In the genomic region with DNA sequence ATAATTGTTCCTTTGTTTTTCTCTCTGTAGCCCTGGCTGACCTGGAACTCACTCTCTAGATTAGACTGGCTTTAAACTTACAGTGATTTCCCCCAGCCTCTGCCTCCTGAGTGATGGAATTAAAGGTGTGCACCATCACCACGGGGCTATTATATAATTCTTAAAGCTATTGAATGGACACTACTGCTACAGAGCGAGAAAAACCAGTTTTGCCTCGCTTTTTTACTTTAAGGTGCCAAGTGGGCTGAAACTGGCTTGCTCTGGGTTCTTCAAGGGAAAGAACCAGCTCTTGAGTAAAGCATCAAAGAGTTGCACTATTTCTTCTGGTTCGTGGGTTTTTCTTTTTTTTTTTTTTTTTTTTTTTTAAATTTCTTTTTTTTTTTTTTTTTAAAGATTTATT, we compare ENCODE assay signal across 29 mouse cellular contexts. TPM values are rescaled to one million over a fixed set of nuclear protein-coding genes. Genes with fewer than 3 reads are reported as not detected.
DNase-seq lines count a peak whose midpoint lies in the region; ATAC-seq and TF ChIP-seq lines count a peak whose summit lies in the region.
"Had no signal": no experiment of that assay in that cellular context is flagged by ENCODE, and none has a peak within 500 bp of the region (broad histone marks: within the 10 kb centered on the region; RNA-seq: fewer than 3 reads in every experiment).

No protein-coding gene starts in this region.

- WGBS in kidney, embryonic 14.5 days, result 75% methylated on average over 4 of the region's 4 CpGs
- 45% methylated on average over 4 of the region's 4 CpGs for WGBS in stomach, postnatal 0 days

- no peak for ATAC-seq in kidney, embryonic 14.5 days (ENCODE audit: low FRiP score, low TSS enrichment)
- ATAC-seq in inflammation-experienced regulatory T-cells, adult 6 months, result peak; percentile 68
- ATAC-seq in stomach, postnatal 0 days (ENCODE audit: low FRiP score, low TSS enrichment), result 0 out of 2 replicates have a peak, but pooled peaks have one; percentile 24
- ATAC-seq: midbrain, embryonic 13.5 days had no signal

- no peak overlapping the region for H3K9ac ChIP-seq in kidney, embryonic 14.5 days (ENCODE audit: low read depth, low read length)
- H3K9ac ChIP-seq in ES-E14 (ENCODE audit: insufficient read depth, low read depth, low read length, poor library complexity, severe bottlenecking), result no peak overlapping the region
- H3K9ac ChIP-seq in stomach, postnatal 0 days (ENCODE audit: low read length), result no peak overlapping the region
- H3K9ac ChIP-seq: heart, embryonic 12.5 days; hindbrain, embryonic 12.5 days; midbrain, embryonic 13.5 days; neural tube, embryonic 13.5 days had no signal

- H3K36me3 ChIP-seq in kidney, embryonic 14.5 days (ENCODE audit: control insufficient read depth, insufficient read depth, low read length), result no peaks in the 10 kb centered on the region
- no peaks in the 10 kb centered on the region for H3K36me3 ChIP-seq in ES-E14 (ENCODE audit: control insufficient read depth, insufficient read depth, low read length, poor library complexity, severe bottlenecking)
- no peaks in the 10 kb centered on the region for H3K36me3 ChIP-seq in stomach, postnatal 0 days (ENCODE audit: control insufficient read depth, insufficient read depth, low read length)
- H3K36me3 ChIP-seq: forebrain, embryonic 10.5 days; heart, embryonic 12.5 days; hindbrain, embryonic 12.5 days; midbrain, embryonic 13.5 days; neural tube, embryonic 13.5 days had no signal

- no peaks in the 10 kb centered on the region for H3K9me3 ChIP-seq in kidney, embryonic 14.5 days (ENCODE audit: control insufficient read depth, low read length)
- H3K9me3 ChIP-seq in ES-E14 (ENCODE audit: control insufficient read depth, insufficient read depth, low read depth, low read length), result no peaks in the 10 kb centered on the region
- H3K9me3 ChIP-seq in stomach, postnatal 0 days (ENCODE audit: control insufficient read depth, low read length), result no peaks in the 10 kb centered on the region
- H3K9me3 ChIP-seq: forebrain, embryonic 10.5 days; heart, embryonic 12.5 days; hindbrain, embryonic 12.5 days; midbrain, embryonic 13.5 days; neural tube, embryonic 13.5 days had no signal

- no peak for TF ChIP-seq CTCF in stomach, postnatal 0 days (IDR thresholded peaks at IDR 0.05; ENCODE audit: low read depth)

- TF ChIP-seq EP300 in stomach, postnatal 0 days (optimal IDR thresholded peaks at IDR 0.05), result no peak

- no peak overlapping the region for H3K27ac ChIP-seq in kidney, embryonic 14.5 days (ENCODE audit: low read depth, low read length)
- H3K27ac ChIP-seq in ES-E14 (ENCODE audit: insufficient read depth, low read depth, low read length, poor library complexity, severe bottlenecking), result peak overlapping the region; percentile 91; the same call in 1 of the 2 replicates
- no peak overlapping the region for H3K27ac ChIP-seq in stomach, postnatal 0 days (replicated peaks)
- H3K27ac ChIP-seq: forebrain, embryonic 10.5 days; hindbrain, embryonic 12.5 days; layer of hippocampus, adult 2 months; midbrain, embryonic 13.5 days; neural tube, embryonic 13.5 days had no signal

- H3K4me3 ChIP-seq in kidney, embryonic 14.5 days (ENCODE audit: low read length), result no peak overlapping the region
- no peak overlapping the region for H3K4me3 ChIP-seq in ES-E14 (ENCODE audit: insufficient read depth in 1 of 2, low read depth in 1 of 2, low read length in 2 of 2, poor library complexity in 1 of 2, severe bottlenecking in 1 of 2)
- no peak overlapping the region for H3K4me3 ChIP-seq in stomach, postnatal 0 days (ENCODE audit: low read depth, low read length)
- H3K4me3 ChIP-seq: forebrain, embryonic 10.5 days; heart, embryonic 12.5 days; hindbrain, embryonic 12.5 days; layer of hippocampus, adult 2 months; midbrain, embryonic 13.5 days; neural tube, embryonic 13.5 days had no signal

- 0 out of 2 replicates have a peak, but pooled peaks cover 4% of the 10 kb centered on the region for H3K4me1 ChIP-seq in kidney, embryonic 14.5 days (ENCODE audit: control insufficient read depth, insufficient read depth, low read length)
- H3K4me1 ChIP-seq in ES-E14 (ENCODE audit: control insufficient read depth in 2 of 2, insufficient read depth in 2 of 2, low read length in 2 of 2, poor library complexity in 1 of 2), result peaks cover 8% of the 10 kb centered on the region in 2 experiments; a peak in 2 of 4 replicates
- H3K4me1 ChIP-seq in stomach, postnatal 0 days (replicated peaks; ENCODE audit: control insufficient read depth, insufficient read depth), result no peaks in the 10 kb centered on the region
- H3K4me1 ChIP-seq: hindbrain, embryonic 12.5 days; midbrain, embryonic 13.5 days; neural tube, embryonic 13.5 days had no signal

- in situ Hi-C loops in ES-E14 (cut with MboI; ENCODE audit: low sequenced_read_pairs in 2 of 2, unreplicated experiment in 2 of 2), result no loop called here

- peak; percentile 24 for DNase-seq in kidney, postnatal 14 days
- DNase-seq in ES-E14 (ENCODE audit: low read depth, low spot score), result peak; percentile 63
- no peak for DNase-seq in stomach, postnatal 0 days (ENCODE audit: low spot score)
- DNase-seq in adrenal gland, postnatal 36 days, result no peak
- DNase-seq in left cerebral cortex, adult 8-10 months (ENCODE audit: low spot score in 2 of 2), result no peak
- DNase-seq: adrenal gland, adult 8-10 months; cerebellum, adult 11-12 months; cerebellum, postnatal 25 days; embryo, embryonic 11 days; heart, postnatal 14 days; left cerebral cortex, postnatal 4 days; liver; right cerebral cortex, adult 18-20 months; thymus, adult 18-20 months; thymus, postnatal 4 days had no signal

- no peak overlapping the region for H3K4me2 ChIP-seq in kidney, embryonic 14.5 days (replicated peaks; ENCODE audit: low read depth, low read length)
- H3K4me2 ChIP-seq in stomach, postnatal 0 days (replicated peaks; ENCODE audit: low read depth), result no peak overlapping the region
- H3K4me2 ChIP-seq: heart, embryonic 12.5 days; hindbrain, embryonic 12.5 days; midbrain, embryonic 13.5 days; neural tube, embryonic 13.5 days had no signal

- no peaks in the 10 kb centered on the region for H3K27me3 ChIP-seq in kidney, embryonic 14.5 days (ENCODE audit: control insufficient read depth, insufficient read depth, low read length)
- no peaks in the 10 kb centered on the region for H3K27me3 ChIP-seq in stomach, postnatal 0 days (ENCODE audit: control insufficient read depth, insufficient read depth, low read length)
- H3K27me3 ChIP-seq: heart, embryonic 12.5 days; hindbrain, embryonic 12.5 days; midbrain, embryonic 13.5 days; neural tube, embryonic 13.5 days had no signal

TF ChIP-seq in ES-E14, 5 proteins besides CTCF, POLR2A, EP300 and RAD21:
- no peak for TF ChIP-seq MAFK (IDR thresholded peaks at IDR 0.05; ENCODE audit: insufficient read depth, low read depth, low read length)
- TF ChIP-seq HCFC1 (IDR thresholded peaks at IDR 0.05; ENCODE audit: borderline replicate concordance, insufficient read depth, low read length), result no peak
- TF ChIP-seq ZC3H11A (IDR thresholded peaks at IDR 0.05; ENCODE audit: borderline replicate concordance, low read depth, low read length), result no peak

RNA-seq across cellular contexts. Expression of gene Slc35a3, which starts 10.3 kb away (rescaled TPM):
- 9.0 and 15.9 TPM in 2 replicates for polyA plus RNA-seq in kidney, embryonic 14.5 days (2014; fragmentation: Nextera tagmentation; extraction: Ambion mirVana)
- 20.1 and 20.3 TPM in 2 replicates for total RNA-seq in ES-E14 (2012; rRNA removed)
- 1 to 10 TPM; 6.4 to 8.8 (median 7.6) TPM for polyA plus RNA-seq in inflammation-experienced regulatory T-cells, adult 6 months (2017; shearing (Covaris generic))
- 25.2 and 25.3 TPM in 2 replicates for polyA plus RNA-seq in stomach, postnatal 0 days (2015; fragmentation: Nextera tagmentation; extraction: Ambion mirVana)
- 10 to 100 TPM; 23.1 to 33.5 TPM for total RNA-seq in adrenal gland, postnatal 36 days (2021)
- total RNA-seq in left cerebral cortex, adult 8-10 months (2022), result 10 to 100 TPM; 14.2 to 17.0 (median 15.5) TPM

RNA-seq across cellular contexts. Expression of gene Gm43191, which starts 41.9 kb away (rescaled TPM):
- not detected in 2 replicates for polyA plus RNA-seq in kidney, embryonic 14.5 days (2014; fragmentation: Nextera tagmentation; extraction: Ambion mirVana)
- 0.48 and 0.94 TPM in 2 replicates for total RNA-seq in ES-E14 (2012; rRNA removed)
- not detected for polyA plus RNA-seq in inflammation-experienced regulatory T-cells, adult 6 months (2017; shearing (Covaris generic))
- not detected in 2 replicates for polyA plus RNA-seq in stomach, postnatal 0 days (2015; fragmentation: Nextera tagmentation; extraction: Ambion mirVana)
- not detected for total RNA-seq in adrenal gland, postnatal 36 days (2021)
- total RNA-seq in left cerebral cortex, adult 8-10 months (2022), result 1 to 10 TPM in 3 of 4 experiments, not detected in 1; 1.0 to 3.8 (median 2.6) TPM
- total RNA-seq: adrenal gland, adult 8-10 months; gastrocnemius, adult 18-20 months; gastrocnemius, postnatal 4 days; layer of hippocampus, adult 2 months; megakaryocyte, adult 5-6 weeks had no signal
- polyA plus RNA-seq: heart, embryonic 12.5 days; hindbrain, embryonic 12.5 days; kidney, postnatal 0 days; liver, embryonic 16.5 days; midbrain, embryonic 13.5 days; neural tube, embryonic 13.5 days; small intestine, adult 2 months had no signal

Comparison
In these comparisons a context has a peak if more than half of its experiments do, and no peak if none do; other contexts are left out.
1. DNase-seq: peak in kidney, postnatal 14 days (single experiment) and ES-E14 (single experiment); none in stomach, postnatal 0 days (single experiment), adrenal gland, postnatal 36 days (0 of 2) and left cerebral cortex, adult 8-10 months (0 of 2).